Mouse (Mus musculus): ENCODE results near the gene Dcun1d5. TPM values are rescaled to one million over a fixed set of nuclear protein-coding genes. Genes with fewer than 3 reads are reported as not detected.
"Not testable (repeated sequence)": the region's sequence is repeated elsewhere in the genome, so short reads cannot be mapped to it uniquely, and the experiment has no call there.

Gene Dcun1d5
- total RNA-seq (2021): 10 to 100 TPM; 71.2 to 89.2 TPM
- long read RNA-seq, experiment 1, transcript Dcun1d5-201 (7 exons, 1,122 nt): minor isoform, 6 of 196 reads
- long read RNA-seq, experiment 1, transcript Dcun1d5-202 (8 exons, 2,421 nt): major isoform, 113 of 196 reads
- long read RNA-seq, experiment 1, partial matches to known transcripts: 70 of 196 reads
- long read RNA-seq, experiment 1, other reads (novel, unspliced or antisense): 7 of 196 reads
- long read RNA-seq, experiment 2, transcript Dcun1d5-202 (8 exons, 2,421 nt): major isoform, 139 of 239 reads
- long read RNA-seq, experiment 2, partial matches to known transcripts: 91 of 239 reads
- long read RNA-seq, experiment 2, other reads (novel, unspliced or antisense): 6 of 239 reads

DNA sequence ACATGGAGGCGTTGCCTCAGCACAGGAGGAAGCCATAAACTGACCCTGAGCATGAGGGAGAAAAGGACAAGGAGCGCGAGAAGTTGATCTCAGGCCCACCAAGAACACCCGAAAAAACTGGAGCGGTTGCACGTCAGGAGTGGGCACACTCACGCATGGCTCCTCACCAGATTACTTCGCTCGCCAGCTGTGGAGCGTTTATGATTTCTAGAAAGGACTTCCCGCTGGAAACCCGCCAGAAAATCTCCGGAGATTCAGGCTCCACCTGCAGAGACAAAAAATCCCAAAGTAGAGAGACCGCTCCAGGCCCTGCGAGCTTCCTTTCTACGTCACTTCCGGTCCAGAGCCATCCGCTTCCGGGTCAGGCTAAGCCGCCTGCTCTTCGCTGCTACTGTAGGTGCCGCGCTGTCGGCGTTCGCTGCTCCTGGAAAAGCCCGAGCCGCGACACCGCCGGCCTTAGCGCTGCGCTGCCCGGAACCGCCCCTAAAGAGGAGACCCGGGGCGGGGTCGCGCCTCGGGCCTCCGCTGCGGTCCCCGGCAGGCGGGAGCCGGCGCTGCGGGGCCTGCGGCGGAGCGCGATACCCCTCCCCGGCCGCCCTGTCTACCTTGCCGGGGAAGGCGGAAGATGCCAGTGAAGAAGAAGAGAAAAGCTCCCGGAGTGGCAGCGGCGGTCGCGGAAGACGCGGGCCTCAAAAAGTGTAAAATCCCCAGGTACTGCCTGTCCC is at the start of gene Dcun1d5, which contains the start of gene Dync2h1:
Gene Dcun1d5, plus strand, starts transcription at position 349 of the 725 bp plus-strand sequence.
Gene Dync2h1, minus strand, starts transcription at position 275 of the 725 bp plus-strand sequence.
- intact Hi-C loops (cut with DNase I): no loop called here
- DNase-seq: peak; percentile 96
- Histone ChIP-seq H3K27ac (peak within 1 kb of the TSS; percentile 95), H3K4me3 (peak within 1 kb of the TSS; percentile 96)
- TF ChIP-seq CTCF (IDR thresholded peaks at IDR 0.05): no peak

DNA sequence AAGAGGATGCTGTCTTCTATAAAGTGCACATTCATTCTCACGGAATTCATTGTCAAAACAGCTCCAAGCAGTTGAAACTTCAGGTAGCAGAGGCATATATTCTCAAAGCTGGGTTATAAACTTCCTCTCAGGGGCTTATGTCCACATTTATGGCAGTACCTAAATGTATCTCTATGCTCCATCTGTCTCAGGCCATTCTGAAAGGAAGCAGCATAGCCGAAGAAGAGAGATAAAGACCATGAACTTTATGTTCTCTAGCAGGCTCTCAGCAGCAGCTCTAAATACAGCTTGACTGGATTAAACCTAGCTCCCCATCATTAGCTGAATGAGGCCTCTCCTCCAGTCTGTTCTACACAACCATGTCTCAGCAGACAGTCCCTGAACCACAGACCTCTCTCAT is 29.9 kb upstream of the Dcun1d5 start:
- no peak for DNase-seq
- Histone ChIP-seq H3K27ac (no peak overlapping the region), H3K4me3 (no peak overlapping the region)
- intact Hi-C loops (cut with DNase I): no loop called here
- TF ChIP-seq CTCF (IDR thresholded peaks at IDR 0.05): no peak

DNA sequence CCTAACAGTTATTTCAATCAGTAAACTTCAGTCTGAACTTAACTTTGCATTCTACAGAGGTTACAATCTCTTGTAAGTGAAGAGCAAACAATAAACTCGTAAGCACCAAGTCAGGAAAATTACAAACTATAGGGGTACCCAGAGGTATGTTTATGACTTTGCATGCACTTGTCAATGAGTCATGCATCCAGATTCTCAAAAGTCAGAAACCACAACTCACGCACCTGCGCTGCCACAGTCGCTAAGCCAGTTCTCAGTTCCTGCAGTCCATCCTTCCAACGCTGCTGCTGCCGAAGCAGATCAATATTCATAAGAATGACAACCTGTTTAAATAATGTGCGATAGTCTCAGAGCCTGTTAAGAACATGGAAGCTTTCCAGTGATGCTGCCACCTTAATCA is 25.7 kb upstream of the Dcun1d5 start:
- no peak overlapping the region for H3K4me3 ChIP-seq
- intact Hi-C loops (cut with DNase I): no loop called here

DNA sequence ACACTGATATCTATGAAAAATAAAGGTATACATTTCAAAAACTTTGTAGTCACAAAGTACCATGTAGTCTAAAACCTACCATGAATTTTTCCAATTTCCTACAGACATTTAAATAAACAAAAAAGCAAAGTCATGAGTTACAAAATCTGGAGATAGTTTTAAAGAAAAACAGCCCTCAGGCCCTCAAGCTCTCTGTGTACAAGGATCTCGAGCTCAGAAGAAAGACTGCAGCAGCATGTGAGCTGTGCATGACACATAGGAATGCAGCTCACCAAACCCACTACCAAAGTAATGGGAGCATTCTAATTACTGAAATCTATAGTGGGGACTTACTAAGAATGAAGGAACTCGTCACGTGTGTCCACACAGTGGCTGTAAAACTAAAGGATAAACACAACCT is 24.6 kb upstream of the Dcun1d5 start:
- H3K27ac ChIP-seq: no peak overlapping the region
- no peak overlapping the region for H3K4me3 ChIP-seq
- DNase-seq: no peak
- intact Hi-C loops (cut with DNase I): loop anchor here (10.0 kb wide), 1 partner anchor 105 kb away; no protein-coding TSS in a partner anchor
- TF ChIP-seq CTCF (IDR thresholded peaks at IDR 0.05): no peak

More for the DNA sequence above, 25.7 kb upstream of the Dcun1d5 start:
- no peak for DNase-seq
- no peak overlapping the region for H3K27ac ChIP-seq
- TF ChIP-seq CTCF (IDR thresholded peaks at IDR 0.05): no peak

DNA sequence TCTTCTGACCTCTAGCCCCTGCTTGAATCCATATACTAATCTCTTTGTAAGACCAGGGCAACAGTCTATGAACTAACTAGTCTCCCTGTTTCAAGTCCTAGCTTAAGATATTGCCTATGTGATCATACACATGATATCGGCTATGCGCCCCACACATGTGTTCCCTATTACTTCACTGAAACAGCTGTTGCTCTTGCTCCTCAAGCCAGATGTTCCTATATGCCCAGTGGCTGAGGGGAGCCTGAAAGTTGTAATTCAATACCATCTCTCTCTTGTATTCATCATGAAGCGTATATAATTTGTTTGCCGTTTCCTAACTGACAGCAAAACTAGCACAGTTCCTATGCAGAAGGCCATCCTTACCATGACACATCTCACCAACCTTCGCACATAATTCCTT is 23.6 kb upstream of the Dcun1d5 start:
- intact Hi-C loops (cut with DNase I): loop anchor here (10.0 kb wide), 1 partner anchor 106 kb away; no protein-coding TSS in a partner anchor
- no peak overlapping the region for H3K4me3 ChIP-seq
- H3K27ac ChIP-seq: no peak overlapping the region
- no peak for DNase-seq
- TF ChIP-seq CTCF (IDR thresholded peaks at IDR 0.05): no peak

DNA sequence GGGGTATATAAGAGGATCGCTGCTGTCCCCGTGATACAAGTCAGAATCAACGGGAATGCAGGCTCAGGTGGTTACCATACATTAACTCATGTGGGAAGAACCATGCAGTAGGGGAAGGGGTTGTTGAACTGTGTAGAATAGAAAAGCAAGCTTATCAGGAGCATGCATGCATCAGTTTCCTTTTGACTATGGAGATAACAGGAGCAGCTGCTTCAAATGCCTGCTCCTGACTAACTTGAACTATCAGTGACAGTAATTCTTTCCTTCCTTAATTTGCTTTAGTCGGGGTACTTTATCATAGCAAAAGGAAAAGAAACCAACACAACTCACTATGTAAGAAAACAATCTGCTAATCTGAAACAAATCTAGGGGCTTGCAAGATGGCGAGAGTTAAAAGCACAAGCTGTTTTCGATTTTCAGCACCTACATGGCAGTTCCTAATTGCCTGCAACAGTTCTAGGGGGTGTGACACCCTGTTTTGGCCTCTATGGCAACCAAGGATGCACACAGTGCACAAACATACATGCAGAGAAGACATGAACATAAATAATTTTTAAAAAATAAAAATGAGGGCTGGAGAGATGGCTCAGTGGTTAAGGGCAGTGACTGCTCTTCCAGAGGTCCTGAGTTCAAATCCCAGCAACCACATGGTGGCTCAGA is 16.9 kb upstream of the Dcun1d5 start:
- no peak for TF ChIP-seq CTCF (IDR thresholded peaks at IDR 0.05)
- DNase-seq: no peak
- Histone ChIP-seq H3K4me3 (no peak overlapping the region), H3K27ac (no peak overlapping the region)
- intact Hi-C loops (cut with DNase I): loop anchor here (10.0 kb wide), 1 partner anchor 113 kb away; no protein-coding TSS in a partner anchor

DNA sequence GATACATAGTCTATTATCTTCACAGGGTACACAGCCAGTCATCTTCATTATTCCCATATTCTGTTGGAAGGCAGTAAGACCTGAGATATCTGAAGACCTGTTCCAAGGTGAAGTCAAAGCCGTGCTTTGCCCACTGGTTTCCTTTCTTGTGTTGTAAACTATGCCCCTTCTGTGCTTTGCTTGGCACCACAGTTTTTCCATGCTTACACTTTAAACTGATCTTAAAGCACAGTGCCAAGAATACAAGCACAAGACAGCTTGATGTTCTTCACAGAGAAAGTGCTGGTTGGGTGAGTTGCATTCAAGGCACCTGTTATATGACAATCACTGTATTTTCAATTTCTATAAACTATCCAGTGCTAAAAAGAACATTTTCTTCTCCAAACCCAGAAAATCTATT is 10.6 kb upstream of the Dcun1d5 start:
- no peak for TF ChIP-seq CTCF (IDR thresholded peaks at IDR 0.05)
- H3K4me3 ChIP-seq: no peak overlapping the region
- no peak overlapping the region for H3K27ac ChIP-seq
- no peak for DNase-seq
- intact Hi-C loops (cut with DNase I): no loop called here

DNA sequence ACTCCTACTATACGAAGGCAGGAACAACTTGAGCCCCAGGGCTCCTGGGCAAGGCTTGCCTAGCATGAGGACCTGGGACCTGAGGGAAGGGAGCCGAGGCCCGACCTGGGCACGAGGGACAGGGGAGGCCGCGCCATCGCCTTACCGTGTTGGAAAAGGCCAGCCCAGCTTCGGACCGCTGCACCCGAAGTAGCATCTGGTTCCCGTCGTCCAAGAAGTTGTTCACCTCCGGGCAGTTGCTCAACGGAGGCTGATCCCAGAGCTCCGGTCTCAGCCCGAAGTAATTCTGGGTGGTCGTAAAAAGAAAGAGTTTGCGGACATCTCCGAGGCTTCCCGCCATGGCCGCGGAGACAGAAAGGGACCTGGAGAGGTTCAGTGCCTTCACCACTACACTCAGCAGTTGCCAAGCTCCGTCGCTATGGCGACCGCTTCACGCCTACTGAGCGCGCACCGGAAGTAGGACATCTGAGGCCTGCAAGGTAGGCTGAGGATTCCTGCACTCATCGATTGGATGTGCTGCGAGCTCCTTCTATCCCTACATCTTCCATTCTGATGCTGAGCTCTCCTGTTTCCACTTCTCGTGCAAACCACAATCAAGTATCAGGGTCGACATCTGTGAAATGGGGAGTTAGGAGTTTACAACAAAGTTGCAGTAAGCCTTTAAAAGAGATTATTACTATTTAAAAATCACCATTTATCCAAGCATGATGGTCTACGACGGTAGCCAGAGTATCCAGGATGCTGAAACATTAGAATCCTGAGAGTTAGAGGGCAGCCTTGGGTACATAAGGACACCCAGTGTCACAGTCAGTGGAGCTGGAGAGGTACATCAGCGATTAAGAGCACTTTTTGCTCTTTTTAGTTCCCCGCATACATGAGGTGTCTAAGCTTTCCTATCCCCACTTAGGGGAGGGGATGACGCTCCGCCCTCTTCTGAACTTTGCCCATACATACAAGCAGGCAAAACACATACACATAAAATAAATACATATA is 7.4 kb upstream of the Dcun1d5 start:
- Histone ChIP-seq H3K4me3 (peak overlapping the region; percentile 84), H3K27ac (peak overlapping the region; percentile 65)
- no peak for TF ChIP-seq CTCF (IDR thresholded peaks at IDR 0.05)
- peak; percentile 90 for DNase-seq
- intact Hi-C loops (cut with DNase I): no loop called here

DNA sequence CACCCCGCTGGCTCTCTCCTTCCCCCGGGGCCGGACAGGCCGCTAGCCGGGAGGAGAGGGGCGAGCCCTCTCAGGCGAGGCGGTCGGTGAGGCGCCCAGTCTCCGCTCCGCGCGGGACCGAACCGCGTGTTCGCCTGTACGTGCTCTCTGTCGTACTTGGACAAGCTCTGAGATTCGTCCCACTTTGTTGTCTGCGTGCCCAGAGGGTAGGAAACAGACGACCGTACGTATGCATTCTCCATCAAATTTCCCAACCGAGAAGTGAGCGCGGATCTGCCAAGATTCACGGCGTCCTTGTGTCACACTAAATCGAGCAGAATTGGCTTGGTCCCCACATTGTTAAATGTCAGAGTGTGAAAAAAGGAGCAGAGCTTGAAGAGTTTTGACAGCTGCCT is 574 bp downstream of the Dcun1d5 start:
- Histone ChIP-seq H3K27ac (peak overlapping the region; percentile 95), H3K4me3 (peak overlapping the region; percentile 96)
- intact Hi-C loops (cut with DNase I): no loop called here
- DNase-seq: peak; percentile 61
- no peak for TF ChIP-seq CTCF (IDR thresholded peaks at IDR 0.05)

DNA sequence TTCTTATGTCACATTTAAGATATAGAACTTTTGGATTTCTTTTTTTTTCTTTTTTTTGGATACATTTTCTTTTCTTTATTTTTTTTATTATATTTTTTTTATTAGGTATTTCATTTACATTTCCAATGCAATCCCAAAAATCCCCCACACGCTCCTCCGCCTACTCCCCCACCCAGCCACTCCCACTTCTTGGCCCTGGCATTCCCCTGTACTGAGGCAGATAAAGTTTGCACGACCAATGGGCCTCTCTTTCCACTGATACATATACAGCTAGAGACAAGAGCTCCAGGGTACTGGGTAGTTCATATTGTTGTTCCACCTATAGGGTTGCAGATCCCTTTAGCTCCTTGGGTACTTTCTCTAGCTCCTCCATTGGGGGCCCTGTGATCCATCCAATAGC is 6.4 kb downstream of the Dcun1d5 start:
- DNase-seq; H3K27ac ChIP-seq; H3K4me3 ChIP-seq; intact Hi-C loops (cut with DNase I): not testable (repeated sequence)

DNA sequence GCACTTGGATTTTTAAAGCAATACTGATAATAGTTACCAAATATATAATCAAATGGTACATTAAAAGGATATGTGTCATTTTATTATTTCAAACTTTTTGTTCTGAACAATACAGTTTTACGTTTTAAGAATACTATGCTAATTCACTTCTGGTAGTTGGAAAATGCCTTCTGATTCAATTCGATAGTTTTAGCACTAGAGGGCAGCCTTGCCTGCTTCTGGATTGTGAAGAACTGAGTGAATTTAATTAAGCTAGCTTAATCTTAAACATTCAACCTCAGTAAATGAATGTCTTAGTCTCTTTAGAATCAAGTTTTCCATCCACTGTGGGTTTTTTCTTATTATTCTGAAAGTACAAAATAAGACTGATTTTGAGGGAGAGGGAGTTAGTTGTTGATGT is 31.9 kb downstream of the Dcun1d5 start:
- intact Hi-C loops (cut with DNase I): loop anchor here (10.0 kb wide), 1 partner anchor 379 kb away; no protein-coding TSS in a partner anchor
- peak; percentile 62 for TF ChIP-seq CTCF (IDR thresholded peaks at IDR 0.05)
- Histone ChIP-seq H3K27ac (no peak overlapping the region), H3K4me3 (no peak overlapping the region)
- no peak for DNase-seq

DNA sequence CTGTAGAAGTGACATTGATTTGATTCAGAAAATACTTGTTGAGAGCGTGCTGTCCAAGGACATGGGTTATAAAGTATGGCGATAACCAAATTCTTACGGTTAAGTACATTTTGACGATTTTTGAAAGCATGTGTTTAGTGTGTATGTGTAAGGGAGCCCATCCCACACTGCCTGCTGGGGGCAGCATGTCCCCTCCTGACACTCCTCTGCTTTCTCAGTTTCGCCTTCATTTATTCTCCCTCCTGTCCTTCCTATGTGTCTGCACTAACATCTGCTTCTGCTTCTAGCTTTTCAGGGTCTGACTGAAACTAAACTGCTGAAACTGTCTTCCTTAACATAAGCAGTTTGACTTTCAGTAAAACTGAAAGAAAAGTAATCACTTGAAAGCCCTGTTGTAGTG is 36.7 kb downstream of the Dcun1d5 start:
- no peak overlapping the region for H3K27ac ChIP-seq
- TF ChIP-seq CTCF (IDR thresholded peaks at IDR 0.05): peak; percentile 2; the same call in 1 of the 2 replicates
- no peak for DNase-seq
- H3K4me3 ChIP-seq: no peak overlapping the region
- intact Hi-C loops (cut with DNase I): no loop called here
